Mouse (Mus musculus) midbrain, embryonic 16.5 days (tissue): ENCODE measurements around the gene Elavl3. TPM values are rescaled to one million over a fixed set of nuclear protein-coding genes. Genes with fewer than 3 reads are reported as not detected.

Experiments used
- ATAC-seq: fragments of 200-750 bp; cut with Nextera tagmentation; 2 replicates; pipeline ENCODE4 v1.8.0; 2017; ENCODE audit warnings: moderate TSS enrichment
- H3K27ac ChIP-seq: fragments of 300-500 bp; sonication (generic); 2 replicates; pipeline ENCODE4 v1.5.1; 2014; ENCODE audit warnings: mild to moderate bottlenecking, low read length, mixed read lengths
- H3K27me3 ChIP-seq: fragments of 300-500 bp; sonication (generic); 2 replicates; pipeline ENCODE4 v1.6.1; 2014; ENCODE audit warnings: low read depth, low read length, mixed read lengths; ENCODE audit not compliant: control insufficient read depth, insufficient read depth
- H3K36me3 ChIP-seq: fragments of 300-500 bp; sonication (generic); 2 replicates; pipeline ENCODE4 v1.6.1; 2014; ENCODE audit warnings: mild to moderate bottlenecking, low read length, moderate library complexity, mixed read lengths; ENCODE audit not compliant: control insufficient read depth, insufficient read depth
- H3K4me1 ChIP-seq: fragments of 300-500 bp; sonication (generic); 2 replicates; pipeline ENCODE4 v1.6.1; 2014; ENCODE audit warnings: mild to moderate bottlenecking, low read length, mixed read lengths; ENCODE audit not compliant: control insufficient read depth, insufficient read depth
- H3K4me2 ChIP-seq: fragments of 300-500 bp; sonication (generic); 2 replicates; pipeline ENCODE4 v1.6.1; 2014; ENCODE audit warnings: mild to moderate bottlenecking, low read length, mixed read lengths
- H3K4me3 ChIP-seq: fragments of 300-500 bp; sonication (generic); 2 replicates; pipeline ENCODE4 v1.5.1; 2014; ENCODE audit warnings: low read depth, mild to moderate bottlenecking, low read length, moderate library complexity, mixed read lengths
- H3K9ac ChIP-seq: fragments of 300-500 bp; sonication (generic); 2 replicates; pipeline ENCODE4 v1.6.1; 2014; ENCODE audit warnings: low read depth, low read length, mixed read lengths
- H3K9me3 ChIP-seq: fragments of 300-500 bp; sonication (generic); replicated peaks from 2 replicates; pipeline ENCODE4 v1.6.1; 2014; ENCODE audit warnings: mild to moderate bottlenecking, low read length, mixed read lengths; ENCODE audit not compliant: control insufficient read depth, poor library complexity, severe bottlenecking
- WGBS: fragments of 180-500 bp; shearing (Covaris S2); extraction: QIAGEN DNeasy Blood & Tissue Kit; methylation state at CpG from one replicate; pipeline ENCODE4 v1.1.7; 2014; 5-methylcytosine and 5-hydroxymethylcytosine counted together
- polyA plus RNA-seq: library from polyadenylated mRNA; unstranded; fragments of >200 nt; fragmentation: Nextera tagmentation; extraction: Ambion mirVana; gene quantifications from 2 replicates; pipeline ENCODE4 v1.2.1, GENCODE M21; 2015

Gene Elavl3
- polyA plus RNA-seq, 1 experiment from 2014 or later: 91.6 TPM

- Histone ChIP-seq H3K36me3 (peaks cover 1% of the 10 kb centered on the region; the same call in 1 of the 2 replicates), H3K4me3 (peak overlapping the region; percentile 57), H3K9me3 (no peaks in the 10 kb centered on the region), H3K27ac (peak overlapping the region; percentile 74), H3K4me2 (peak overlapping the region; percentile 75), H3K27me3 (no peaks in the 10 kb centered on the region), H3K9ac (peak overlapping the region; percentile 71), H3K4me1 (peaks cover 21% of the 10 kb centered on the region)
- under 1% methylated on average over 18 of the region's 18 CpGs for WGBS
- peak; percentile 44 for ATAC-seq
Measured at GRCm38 (mm10) chr9:22003163-22003554, 48.7 kb downstream of the Elavl3 start.

GRCm38 (mm10) chr9:22002194-22003162, 49.3 kb downstream of the Elavl3 start, which contains the start of the genes Ccdc151 and Prkcsh:
Gene Ccdc151 (minus strand): TSS chr9:22002634.
Gene Prkcsh (plus strand): TSS chr9:22002806.
- Histone ChIP-seq H3K27me3 (no peaks in the 10 kb centered on the region), H3K27ac (peak within 1 kb of the TSS; percentile 74), H3K36me3 (no peaks in the 10 kb centered on the region), H3K4me3 (peak within 1 kb of the TSS; percentile 57), H3K9ac (peak within 1 kb of the TSS; percentile 71), H3K9me3 (no peaks in the 10 kb centered on the region), H3K4me2 (peak within 1 kb of the TSS; percentile 75), H3K4me1 (peaks cover 21% of the 10 kb centered on the region)
- WGBS: 4% methylated on average over 57 of the region's 57 CpGs
- peak; percentile 98 for ATAC-seq

GRCm38 (mm10) chr9:22001633-22002032, 50.2 kb downstream of the Elavl3 start:
- Histone ChIP-seq H3K9ac (no peak overlapping the region), H3K4me2 (peak overlapping the region; percentile 69), H3K27ac (peak overlapping the region; percentile 56; the same call in 1 of the 2 replicates), H3K27me3 (no peaks in the 10 kb centered on the region), H3K4me1 (peaks cover 21% of the 10 kb centered on the region), H3K36me3 (no peaks in the 10 kb centered on the region), H3K9me3 (no peaks in the 10 kb centered on the region), H3K4me3 (no peak overlapping the region; the same call in 1 of the 2 replicates)
- 91% methylated on average over 4 of the region's 4 CpGs for WGBS
- ATAC-seq: no peak

GRCm38 (mm10) chr9:22000296-22000695, 51.5 kb downstream of the Elavl3 start:
- Histone ChIP-seq H3K4me3 (no peak overlapping the region), H3K4me2 (no peak overlapping the region), H3K36me3 (no peaks in the 10 kb centered on the region), H3K9me3 (no peaks in the 10 kb centered on the region), H3K27ac (no peak overlapping the region), H3K9ac (no peak overlapping the region), H3K4me1 (peaks cover 21% of the 10 kb centered on the region), H3K27me3 (no peaks in the 10 kb centered on the region)
- WGBS: 90% methylated on average over 6 of the region's 6 CpGs
- no peak for ATAC-seq

- Histone ChIP-seq H3K27ac (no peak overlapping the region), H3K27me3 (peaks cover 5% of the 10 kb centered on the region), H3K4me2 (no peak overlapping the region), H3K4me3 (no peak overlapping the region), H3K36me3 (no peaks in the 10 kb centered on the region), H3K9me3 (no peaks in the 10 kb centered on the region), H3K9ac (no peak overlapping the region), H3K4me1 (no peaks in the 10 kb centered on the region)
- 86% methylated on average over 3 of the region's 3 CpGs for WGBS
- ATAC-seq: no peak
Measured at GRCm38 (mm10) chr9:21996178-21996867, 55.5 kb downstream of the Elavl3 start.

GRCm38 (mm10) chr9:21992227-21992626, 59.6 kb downstream of the Elavl3 start:
- 75% methylated on average over 4 of the region's 4 CpGs for WGBS
- no peak for ATAC-seq
- Histone ChIP-seq H3K4me2 (no peak overlapping the region), H3K4me1 (peaks cover 19% of the 10 kb centered on the region), H3K27me3 (peaks cover 41% of the 10 kb centered on the region), H3K27ac (no peak overlapping the region), H3K4me3 (no peak overlapping the region), H3K9me3 (no peaks in the 10 kb centered on the region), H3K36me3 (no peaks in the 10 kb centered on the region), H3K9ac (no peak overlapping the region)

GRCm38 (mm10) chr9:21989230-21990110, 62.4 kb downstream of the Elavl3 start, which contains the start of gene Rgl3:
Gene Rgl3 (minus strand): TSS chr9:21989446.
- Histone ChIP-seq H3K9ac (peak within 1 kb of the TSS; percentile 53; the same call in 1 of the 2 replicates), H3K9me3 (no peaks in the 10 kb centered on the region), H3K4me3 (peak within 1 kb of the TSS; percentile 35), H3K27ac (no peak within 1 kb of the TSS), H3K4me2 (peak within 1 kb of the TSS; percentile 75), H3K36me3 (no peaks in the 10 kb centered on the region), H3K4me1 (peaks cover 19% of the 10 kb centered on the region), H3K27me3 (peaks cover 48% of the 10 kb centered on the region)
- WGBS: 2% methylated on average over 41 of the region's 42 CpGs
- ATAC-seq: no peak

GRCm38 (mm10) chr9:21988421-21989101, 63.3 kb downstream of the Elavl3 start:
- H3K9ac ChIP-seq: peak overlapping the region; percentile 53; the same call in 1 of the 2 replicates
- H3K4me3 ChIP-seq: peak overlapping the region; percentile 35
- peaks cover 19% of the 10 kb centered on the region for H3K4me1 ChIP-seq
- 0 out of 2 replicates have a peak, but pooled peaks have one; percentile 38 for ATAC-seq
- no peaks in the 10 kb centered on the region for H3K36me3 ChIP-seq
- no peak overlapping the region for H3K27ac ChIP-seq
- H3K9me3 ChIP-seq: no peaks in the 10 kb centered on the region
- peaks cover 48% of the 10 kb centered on the region for H3K27me3 ChIP-seq
- H3K4me2 ChIP-seq: peak overlapping the region; percentile 75
- WGBS: under 1% methylated on average over 32 of the region's 32 CpGs
